Mouse (Mus musculus) telencephalon, adult 2 months (tissue): ENCODE data around the gene Ccdc63.
A peak's percentile ranks its signal among the peaks of the same experiment; 100 is the strongest.

Experiments used
- DNase-seq: peaks from one replicate; pipeline ENCODE4 v3.0.0-alpha.2; 2011; ENCODE audit warnings: low read depth, low spot score

Ccdc63 gene

DNA sequence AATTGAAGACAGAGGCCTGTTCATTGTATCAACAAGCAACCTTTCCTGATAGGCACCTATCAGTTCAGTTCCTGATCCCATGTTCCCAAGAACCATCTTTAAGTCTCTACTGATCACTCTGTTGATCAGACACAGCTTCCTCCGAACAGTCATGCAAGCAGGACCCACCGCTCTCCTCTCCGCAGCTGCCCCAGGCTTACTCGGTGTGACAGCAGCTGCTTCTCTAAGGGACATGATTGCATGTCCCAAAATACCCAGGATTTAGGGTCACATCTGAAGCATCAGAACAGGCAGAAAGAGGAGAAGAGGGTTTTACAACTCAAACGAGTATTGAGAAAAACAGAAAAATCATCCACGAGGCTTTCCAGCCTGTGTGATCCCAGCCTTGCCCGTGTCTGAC is 55.3 kb downstream of the Ccdc63 start:
- no peak for DNase-seq

DNA sequence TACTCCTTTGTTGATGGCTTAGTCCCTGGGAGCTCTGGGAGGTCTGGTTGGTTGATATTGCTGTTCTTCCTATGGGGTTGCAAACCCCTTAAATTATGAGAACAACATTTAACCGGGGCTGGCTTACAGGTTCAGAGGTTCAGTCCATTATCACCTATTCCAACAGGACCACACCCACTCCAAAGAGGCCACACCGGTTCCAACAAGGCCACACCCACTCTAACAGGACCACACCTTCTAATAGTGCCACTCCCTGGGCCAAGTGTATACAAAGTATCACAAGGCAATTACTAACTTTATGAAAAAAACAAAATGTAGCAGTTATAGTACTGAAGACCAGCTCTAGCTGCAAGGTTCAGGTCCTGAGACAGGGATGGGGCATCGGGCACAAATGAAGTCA is 56.2 kb downstream of the Ccdc63 start:
- DNase-seq = no peak

DNA sequence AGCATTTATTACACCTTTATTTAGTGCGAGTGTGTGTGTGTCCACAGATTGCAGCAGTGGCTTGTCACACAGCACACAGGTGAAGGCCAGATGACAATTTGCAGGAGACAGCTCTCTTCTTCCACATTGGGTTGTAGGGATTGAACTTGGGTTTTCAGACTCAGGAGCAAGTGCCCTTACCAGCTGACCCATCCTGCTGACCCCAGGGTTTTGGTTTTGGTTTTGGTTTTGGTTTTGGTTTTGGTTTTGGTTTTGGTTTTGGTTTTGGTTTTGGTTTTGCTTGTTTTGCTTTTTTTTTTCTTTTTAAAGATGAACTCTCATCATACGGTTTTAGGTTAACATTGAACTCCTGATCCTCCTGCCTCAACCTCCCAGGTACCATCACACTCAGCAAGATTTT is 57.3 kb downstream of the Ccdc63 start:
- DNase-seq = no peak

DNA sequence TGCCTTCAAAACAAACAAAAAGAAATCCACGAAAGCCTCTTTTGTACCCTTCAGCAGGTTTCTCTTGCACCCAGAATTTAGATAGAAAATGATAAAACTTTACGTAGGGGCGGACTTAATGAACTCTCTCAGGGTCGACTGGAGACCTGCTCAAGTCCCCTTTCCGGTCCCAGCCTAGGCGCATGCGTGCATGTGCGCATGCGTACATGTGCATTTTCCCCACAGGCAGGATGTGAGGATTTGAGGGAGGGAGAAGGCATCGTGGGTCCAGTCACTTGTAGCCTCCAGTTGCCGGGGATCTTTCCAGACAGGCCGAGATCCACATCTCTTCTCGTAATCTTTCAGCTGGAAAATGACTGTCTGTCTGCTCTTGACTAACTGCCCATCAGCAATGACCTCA is 59.2 kb downstream of the Ccdc63 start:
- DNase-seq = no peak

DNA sequence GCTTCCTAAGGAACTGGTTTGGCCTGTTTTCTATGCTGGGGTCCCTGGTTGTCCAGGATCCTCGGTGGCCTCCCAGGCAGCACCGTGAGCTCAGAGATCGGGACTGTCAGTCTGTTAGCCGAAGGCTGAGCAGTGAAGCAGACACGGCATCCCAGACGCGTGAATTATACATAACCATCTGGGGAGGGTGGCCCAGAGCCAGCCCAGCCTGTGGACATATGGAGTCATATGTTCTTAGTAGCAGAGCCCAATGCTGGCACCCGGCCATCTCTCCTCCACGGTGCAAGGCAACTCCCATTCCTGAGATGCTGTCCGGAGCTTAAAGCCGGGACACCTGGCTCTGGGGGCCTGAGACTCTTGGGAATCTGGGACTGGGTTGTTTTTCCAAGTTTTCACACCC is 59.7 kb downstream of the Ccdc63 start:
- DNase-seq = peak; percentile 55

DNA sequence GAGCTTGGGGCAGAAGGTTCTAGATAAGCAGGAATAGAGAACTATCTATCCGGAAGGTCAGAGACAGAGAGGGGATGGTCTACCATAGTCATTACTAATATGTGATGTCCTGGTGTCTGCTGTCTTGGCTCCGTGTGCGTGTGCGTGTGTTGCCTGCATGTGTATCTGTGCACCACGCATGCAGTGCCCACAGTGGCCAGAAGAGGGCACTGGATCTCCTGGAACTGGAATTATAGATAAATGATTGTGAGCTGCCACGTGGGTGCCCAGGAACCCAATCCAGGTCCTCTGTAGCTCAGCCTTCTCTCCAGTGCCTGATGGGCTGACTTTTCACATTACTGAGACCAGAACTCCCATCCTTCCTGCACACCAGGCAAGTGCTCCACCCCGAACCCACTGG is 60.8 kb downstream of the Ccdc63 start:
- no peak for DNase-seq

DNA sequence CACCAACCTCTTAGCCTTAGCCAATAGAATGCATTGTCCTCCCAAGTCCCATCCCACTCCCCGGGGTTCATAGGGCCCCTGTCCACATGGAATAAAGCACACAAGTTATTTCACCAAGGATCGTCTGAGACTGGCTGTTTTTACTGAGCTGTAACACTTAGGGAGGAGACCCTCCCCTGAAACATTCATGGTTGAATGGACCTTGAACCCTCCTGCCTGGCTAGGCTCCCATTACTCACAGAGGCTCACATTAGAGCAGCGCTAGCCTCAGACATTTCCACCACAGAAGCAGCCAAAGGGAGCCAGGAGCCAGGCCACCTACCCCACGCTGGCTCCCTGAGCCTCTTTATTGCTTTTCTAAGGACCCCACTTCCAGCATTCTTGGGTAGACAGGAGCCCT is 63.4 kb downstream of the Ccdc63 start:
- no peak for DNase-seq

DNA sequence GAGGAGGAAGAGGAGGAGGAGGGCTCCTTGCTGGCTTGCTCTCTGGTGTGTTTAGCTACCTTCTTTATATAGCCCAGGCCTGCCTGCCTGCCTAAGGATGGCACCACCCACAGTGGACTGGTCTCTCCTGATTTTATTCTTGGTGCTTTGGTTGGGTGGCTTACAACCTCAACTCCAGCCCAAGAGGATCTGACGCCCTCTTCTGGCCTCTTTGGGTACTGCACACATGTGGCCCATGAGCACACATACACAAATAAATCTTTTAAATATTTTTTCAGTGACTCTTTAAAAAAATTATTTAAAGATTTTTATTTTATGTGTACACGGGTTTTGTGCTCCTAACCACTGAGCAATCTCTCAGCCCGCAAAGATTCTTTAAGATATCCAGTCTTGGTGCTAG is 64.9 kb downstream of the Ccdc63 start:
- DNase-seq = no peak

DNA sequence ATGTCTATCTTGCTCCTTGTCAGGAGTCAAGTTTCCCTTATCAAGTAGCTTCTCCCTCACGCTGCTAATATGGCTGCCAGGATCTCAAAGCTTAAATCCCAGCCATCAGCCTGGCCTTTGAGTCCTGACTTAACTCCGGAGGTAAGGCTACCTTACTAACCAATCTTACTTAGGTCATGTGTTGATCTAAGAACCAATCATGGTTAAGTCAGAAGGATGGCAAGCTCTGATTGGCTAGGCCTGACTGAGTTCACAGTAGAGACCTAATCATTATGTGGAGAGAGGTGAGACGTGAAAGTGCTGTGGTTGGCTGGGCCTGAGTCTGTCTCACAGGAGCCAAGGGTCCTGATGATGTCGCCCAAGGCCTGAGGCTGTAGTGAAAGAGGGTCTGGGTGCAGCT is 68.6 kb downstream of the Ccdc63 start:
- no peak for DNase-seq

DNA sequence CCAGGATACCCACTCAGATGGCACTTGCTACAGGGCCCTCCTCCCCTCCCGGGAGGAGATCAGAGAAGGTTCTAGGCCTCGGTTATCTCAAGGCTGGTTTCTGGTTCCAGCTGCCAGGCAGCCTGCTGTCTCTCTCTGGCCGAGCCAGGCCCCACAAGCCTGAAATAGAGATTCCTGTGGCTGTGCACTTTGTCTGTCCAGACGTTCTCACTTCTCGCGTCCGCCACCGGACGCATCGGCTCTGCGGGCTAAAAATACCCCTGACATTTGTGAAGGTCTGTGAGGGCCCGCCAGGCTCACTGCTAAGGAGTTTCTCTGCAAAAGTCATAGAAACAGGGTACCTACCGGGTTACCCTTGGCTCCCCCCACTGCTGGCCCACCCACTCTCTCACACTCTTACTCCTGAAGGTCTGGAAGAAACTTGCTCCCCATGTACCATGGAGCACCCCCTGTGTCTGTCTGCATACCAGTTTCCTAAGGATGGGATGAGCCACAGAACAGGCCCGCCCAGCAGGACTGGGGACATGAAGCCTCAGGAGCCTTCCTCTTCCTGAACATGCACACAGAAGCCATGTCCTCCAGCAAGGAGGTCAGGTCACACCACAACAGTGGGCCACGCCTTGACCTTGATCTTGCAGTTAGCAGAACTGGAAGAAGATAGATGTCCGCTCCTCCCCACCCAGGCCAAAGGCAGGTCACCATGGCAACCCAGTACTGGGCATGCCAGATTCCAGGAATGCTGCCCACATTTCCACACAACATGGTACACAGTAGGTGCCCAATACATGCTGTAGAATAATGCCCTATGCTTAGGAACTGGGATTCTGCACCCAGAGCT is 69.4 kb downstream of the Ccdc63 start:
- DNase-seq = no peak

DNA sequence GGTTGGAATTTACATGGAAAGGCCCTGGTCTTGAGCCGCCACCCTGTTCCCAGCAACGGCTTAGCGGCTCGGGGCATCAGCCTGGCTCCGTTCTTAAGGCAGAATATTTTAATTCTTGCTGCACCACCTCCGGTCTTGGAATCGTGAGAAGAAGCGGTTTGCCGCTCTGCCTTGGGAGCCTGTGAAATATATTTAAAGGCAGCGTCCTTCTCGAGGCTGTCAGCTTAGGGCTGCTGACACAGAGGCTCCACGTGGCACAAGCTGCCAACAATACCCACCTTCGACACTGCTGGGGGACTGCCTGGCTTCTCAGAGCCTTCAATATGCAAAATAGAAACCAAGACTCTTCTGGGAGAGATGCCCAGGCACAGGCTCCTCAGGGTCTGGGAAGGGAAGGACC is 72.1 kb downstream of the Ccdc63 start:
- no peak for DNase-seq

DNA sequence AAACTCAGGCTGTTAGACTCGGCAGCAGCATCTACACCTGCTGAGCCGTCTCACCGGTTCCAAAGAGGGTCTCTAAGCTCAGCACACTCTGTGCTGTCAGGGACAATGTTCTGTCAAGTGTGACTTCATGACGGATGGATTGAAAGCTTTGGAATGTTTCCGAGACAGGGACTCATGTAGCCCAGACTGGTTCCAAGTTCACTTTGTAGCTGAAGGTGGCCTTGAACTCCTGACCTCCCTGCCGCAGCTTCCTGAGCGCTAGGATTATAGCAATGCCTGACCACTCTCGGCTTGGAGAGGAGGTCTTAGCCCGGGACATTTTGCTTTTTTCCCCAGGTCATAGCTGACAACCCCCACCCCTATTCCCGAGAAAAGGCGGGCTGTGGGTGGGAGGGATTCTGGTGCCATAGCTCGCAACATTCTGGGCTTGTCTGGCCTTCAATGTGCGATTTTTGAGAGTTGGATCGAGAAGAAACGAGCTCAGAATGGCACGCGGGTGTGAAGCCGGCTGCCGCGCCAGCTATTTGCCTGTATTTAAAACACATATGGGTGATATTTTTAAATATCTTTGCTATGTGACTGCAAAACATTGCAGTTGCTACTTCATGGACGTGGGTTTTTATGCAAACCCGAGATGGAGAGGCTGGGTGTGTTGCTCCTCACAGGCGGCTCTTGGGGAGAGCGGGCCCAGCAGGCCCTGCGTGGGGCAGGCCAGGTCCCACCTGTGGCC is 77.3 kb downstream of the Ccdc63 start:
- peak; percentile 82 for DNase-seq

DNA sequence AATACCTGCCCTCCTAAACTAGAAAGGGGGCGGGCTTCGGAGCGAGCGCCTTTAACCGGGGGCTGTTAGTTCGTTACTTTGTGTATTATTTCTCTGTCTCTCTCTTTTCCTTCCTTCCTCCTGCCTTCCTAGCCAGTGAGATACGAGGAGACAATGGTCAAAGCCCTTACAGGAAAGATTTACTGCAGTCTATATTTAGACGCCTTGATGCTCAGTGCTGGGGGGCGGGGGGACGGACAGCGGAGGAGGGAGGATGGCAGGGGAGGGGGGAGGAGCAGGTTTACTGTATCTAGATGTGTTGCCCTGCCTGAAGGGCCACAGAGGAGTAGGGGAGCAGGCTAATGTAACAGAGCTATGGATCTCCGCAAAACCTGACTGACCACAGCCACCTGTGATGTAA is 78.1 kb downstream of the Ccdc63 start:
- DNase-seq = no peak

DNA sequence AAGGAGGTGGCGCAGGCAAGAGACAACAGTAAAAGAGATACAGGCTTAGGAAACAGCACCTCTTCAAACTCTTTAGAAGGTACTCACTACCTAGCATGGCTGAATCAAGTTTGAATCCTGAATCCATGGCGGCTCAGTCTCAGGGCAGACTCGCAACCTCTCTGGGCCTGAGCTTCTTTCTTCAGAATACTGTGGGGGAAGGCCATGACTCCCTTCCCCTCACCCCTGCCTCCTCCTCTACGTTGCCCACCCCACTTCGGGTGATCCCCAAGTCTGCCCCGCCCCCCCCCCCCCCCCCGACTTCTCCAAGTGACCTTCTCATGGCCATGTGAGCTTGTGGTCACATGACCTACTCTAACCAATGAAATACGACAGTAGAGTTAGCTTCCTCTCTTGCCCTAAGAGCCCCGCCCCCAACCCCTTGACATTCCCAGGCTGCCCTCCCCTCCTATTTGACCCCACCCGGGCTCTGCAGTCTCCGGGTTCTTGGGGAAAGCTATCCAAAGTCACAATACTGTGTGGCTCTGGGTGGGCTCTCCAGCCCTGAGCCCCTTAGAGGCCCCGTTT is 79.8 kb downstream of the Ccdc63 start:
- DNase-seq = no peak

DNA sequence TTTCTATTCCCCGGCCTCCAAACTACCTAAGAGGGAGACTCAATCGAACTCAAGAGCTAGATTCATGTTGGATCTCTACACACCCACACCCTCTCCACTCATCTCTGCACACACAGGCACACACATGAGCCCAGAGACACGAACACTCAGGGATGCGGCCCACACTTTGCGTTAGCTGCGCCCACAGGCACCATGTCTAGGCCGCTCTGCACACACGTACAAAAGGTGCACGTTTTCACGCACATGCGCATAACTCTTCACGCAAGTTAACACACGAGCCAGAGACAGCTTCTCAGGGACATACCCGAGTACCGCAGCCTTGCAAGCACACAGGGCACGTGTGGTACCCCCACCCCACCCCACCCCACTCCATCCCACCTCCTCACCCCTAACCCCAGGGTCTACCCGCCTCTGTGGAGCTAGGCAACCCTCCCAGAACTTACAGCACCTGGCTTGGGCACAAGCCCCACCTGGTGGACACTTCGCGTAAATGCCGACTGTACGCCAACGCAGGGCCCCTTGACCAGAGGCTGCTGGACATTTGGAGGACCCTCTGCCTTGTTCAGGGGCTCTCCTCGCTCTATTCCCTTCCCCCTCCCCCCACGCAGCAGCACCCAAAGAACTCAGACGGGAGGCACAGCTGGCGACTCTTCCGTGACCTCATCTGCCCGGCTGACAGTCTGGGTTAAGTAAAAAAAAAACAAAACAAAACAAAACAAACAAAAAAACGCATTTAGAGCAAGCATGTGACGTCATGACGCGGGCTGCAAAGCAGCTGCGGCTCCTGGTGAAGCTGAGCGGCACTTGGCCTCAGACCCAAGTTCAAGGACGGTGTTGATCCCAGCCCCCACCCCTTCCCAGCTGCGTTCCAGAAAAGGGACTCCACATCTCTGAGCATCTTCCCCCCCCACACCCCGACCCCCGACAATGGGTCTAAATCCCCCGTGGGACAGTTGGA is 81.3 kb downstream of the Ccdc63 start:
- DNase-seq = no peak
